Mouse (Mus musculus): ENCODE results near the gene Nphp1.

Nphp1 gene

GRCm38 (mm10) chr2:127788440-127789116 lies at the start of gene Nphp1:
Nphp1 (minus strand) TSS chr2:127788897.
- peak; percentile 67 to 76 for DNase-seq (ENCODE audit: low spot score in 2 of 2)

GRCm38 (mm10) chr2:127832833-127833190 lies 44.1 kb upstream of the Nphp1 start:
- no peak for DNase-seq (ENCODE audit: low spot score in 2 of 2)

- no peak for DNase-seq (ENCODE audit: low spot score in 2 of 2)
Observed at GRCm38 (mm10) chr2:127832103-127832832, 43.6 kb upstream of the Nphp1 start.

GRCm38 (mm10) chr2:127831401-127832102 lies 42.9 kb upstream of the Nphp1 start, which contains the start of gene Bub1:
Bub1 (minus strand) TSS chr2:127831865.
- DNase-seq (ENCODE audit: low spot score in 2 of 2) = peak; percentile 81 to 86

- DNase-seq (ENCODE audit: low spot score in 2 of 2) = peak; percentile 78 to 84
Observed at GRCm38 (mm10) chr2:127791919-127792603, 3.4 kb upstream of the Nphp1 start, which contains the start of gene Mtln. Mtln (minus strand) TSS chr2:127792488.

GRCm38 (mm10) chr2:127789651-127790270 lies 1.1 kb upstream of the Nphp1 start:
- no peak for DNase-seq (ENCODE audit: low spot score in 2 of 2)

GRCm38 (mm10) chr2:127789138-127789537 lies 441 bp upstream of the Nphp1 start:
- no peak for DNase-seq (ENCODE audit: low spot score in 2 of 2)

GRCm38 (mm10) chr2:127787226-127787625 lies 1.5 kb downstream of the Nphp1 start:
- DNase-seq (ENCODE audit: low spot score in 2 of 2) = no peak

- DNase-seq (ENCODE audit: low spot score in 2 of 2) = no peak
Observed at GRCm38 (mm10) chr2:127778451-127778850, 10.2 kb downstream of the Nphp1 start.

GRCm38 (mm10) chr2:127775013-127775412 lies 13.7 kb downstream of the Nphp1 start:
- no peak for DNase-seq (ENCODE audit: low spot score in 2 of 2)

GRCm38 (mm10) chr2:127774578-127774941 lies 14.1 kb downstream of the Nphp1 start:
- no peak for DNase-seq (ENCODE audit: low spot score in 2 of 2)

GRCm38 (mm10) chr2:127773938-127774577 lies 14.6 kb downstream of the Nphp1 start:
- DNase-seq (ENCODE audit: low spot score in 2 of 2) = no peak

- no peak for DNase-seq (ENCODE audit: low spot score in 2 of 2)
Observed at GRCm38 (mm10) chr2:127761587-127761986, 27.1 kb downstream of the Nphp1 start.

- no peak for DNase-seq (ENCODE audit: low spot score in 2 of 2)
Observed at GRCm38 (mm10) chr2:127760429-127761000, 28.2 kb downstream of the Nphp1 start.

GRCm38 (mm10) chr2:127760014-127760413 lies 28.7 kb downstream of the Nphp1 start:
- DNase-seq (ENCODE audit: low spot score in 2 of 2) = no peak

- DNase-seq (ENCODE audit: low spot score in 2 of 2) = no peak
Observed at GRCm38 (mm10) chr2:127759157-127759880, 29.4 kb downstream of the Nphp1 start.

GRCm38 (mm10) chr2:127757171-127757570 lies 31.5 kb downstream of the Nphp1 start:
- DNase-seq (ENCODE audit: low spot score in 2 of 2) = peak in 1 of 2 experiments; percentile 20

GRCm38 (mm10) chr2:127754113-127754512 lies 34.6 kb downstream of the Nphp1 start:
- no peak for DNase-seq (ENCODE audit: low spot score in 2 of 2)

GRCm38 (mm10) chr2:127751849-127752610 lies 36.7 kb downstream of the Nphp1 start:
- DNase-seq (ENCODE audit: low spot score in 2 of 2) = no peak
